Mouse (Mus musculus) hindbrain, postnatal 0 days (tissue): ENCODE measurements around the gene Nprl3. TPM values are rescaled to one million over a fixed set of nuclear protein-coding genes. Genes with fewer than 3 reads are reported as not detected.
A peak's percentile ranks its signal among the peaks of the same experiment; 100 is the strongest.

ENCODE experiments used
- ATAC-seq: fragments of 200-750 bp; cut with Nextera tagmentation; 2 replicates; pipeline ENCODE4 v1.8.0; 2017; ENCODE audit warnings: mild to moderate bottlenecking, moderate TSS enrichment, moderate library complexity
- DNase-seq: peaks from one replicate; pipeline ENCODE4 v3.0.0-alpha.2; 2015; ENCODE audit warnings: low spot score
- H3K27ac ChIP-seq: fragments of 300-500 bp; sonication (generic); 2 replicates; pipeline ENCODE4 v1.5.1; 2014; ENCODE audit warnings: mild to moderate bottlenecking
- H3K27me3 ChIP-seq: fragments of 300-500 bp; sonication (generic); 2 replicates; pipeline ENCODE4 v1.6.1; 2014; ENCODE audit warnings: low read length, mixed read lengths; ENCODE audit not compliant: insufficient read depth
- H3K36me3 ChIP-seq: fragments of 300-500 bp; sonication (generic); 2 replicates; pipeline ENCODE4 v1.6.1; 2014; ENCODE audit warnings: low read length, mixed read lengths; ENCODE audit not compliant: insufficient read depth
- H3K4me1 ChIP-seq: fragments of 300-500 bp; sonication (generic); 2 replicates; pipeline ENCODE4 v1.6.1; 2014; ENCODE audit warnings: antibody characterized with exemption, low read length, mixed read lengths; ENCODE audit not compliant: insufficient read depth
- H3K4me2 ChIP-seq: fragments of 300-500 bp; sonication (generic); 2 replicates; pipeline ENCODE4 v1.6.1; 2014; ENCODE audit warnings: low read depth, mild to moderate bottlenecking, low read length, moderate library complexity, mixed read lengths
- H3K4me3 ChIP-seq: fragments of 300-500 bp; sonication (generic); 2 replicates; pipeline ENCODE4 v1.5.1; 2014; ENCODE audit warnings: low read length
- H3K9ac ChIP-seq: fragments of 300-500 bp; sonication (generic); replicated peaks from 2 replicates; pipeline ENCODE4 v1.6.1; 2014; ENCODE audit warnings: mild to moderate bottlenecking, low read length, moderate library complexity, mixed read lengths
- H3K9me3 ChIP-seq: fragments of 300-500 bp; sonication (generic); 2 replicates; pipeline ENCODE4 v1.6.1; 2016; ENCODE audit warnings: low read length, mixed read lengths
- CTCF ChIP-seq: IDR thresholded peaks from 2 replicates; pipeline ENCODE4 v1.5.1; 2016; ENCODE audit warnings: antibody characterized with exemption, control low read depth, low read depth
- WGBS: fragments of 180-500 bp; shearing (Covaris S2); extraction: QIAGEN DNeasy Blood & Tissue Kit; methylation state at CpG from one replicate; pipeline ENCODE4 v1.1.7; 2014; 5-methylcytosine and 5-hydroxymethylcytosine counted together
- polyA plus RNA-seq: library from polyadenylated mRNA; unstranded; fragments of >200 nt; fragmentation: Nextera tagmentation; extraction: Ambion mirVana; gene quantifications from 2 replicates; pipeline ENCODE4 v1.2.1, GENCODE M21; 2015
- total RNA-seq: library from RNA; depleted of rRNA; stranded (reverse); fragments of >200 nt; gene quantifications from 2 replicates; pipeline ENCODE4 v1.2.3, GENCODE M21; 2014

Nprl3 gene
- total and polyA plus RNA-seq, 2 experiments from 2014 or later, result 39.2 to 53.0 TPM

DNA sequence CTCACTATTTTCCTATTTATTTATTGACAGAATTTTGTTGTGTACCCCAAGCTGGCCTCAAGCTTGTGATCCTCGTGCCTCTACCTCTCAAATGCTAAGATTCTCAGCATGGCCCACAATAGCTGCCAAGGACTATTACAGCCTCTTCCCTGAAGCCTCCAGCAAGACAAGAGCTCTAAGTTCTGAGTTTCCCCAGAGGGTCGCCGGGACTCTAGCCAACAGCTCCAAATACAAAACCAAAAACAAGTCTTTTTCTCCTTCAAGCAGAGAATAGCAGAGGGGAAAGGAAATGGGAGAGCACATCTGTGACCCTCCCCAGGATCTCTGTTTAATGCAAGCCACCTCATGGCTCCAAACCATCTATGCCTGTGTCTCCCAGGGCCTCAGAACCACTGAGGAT, 23.4 kb downstream of the Nprl3 start:
- no peak for TF ChIP-seq CTCF
- H3K36me3 ChIP-seq, result peaks cover 30% of the 10 kb centered on the region
- DNase-seq, result no peak

DNA sequence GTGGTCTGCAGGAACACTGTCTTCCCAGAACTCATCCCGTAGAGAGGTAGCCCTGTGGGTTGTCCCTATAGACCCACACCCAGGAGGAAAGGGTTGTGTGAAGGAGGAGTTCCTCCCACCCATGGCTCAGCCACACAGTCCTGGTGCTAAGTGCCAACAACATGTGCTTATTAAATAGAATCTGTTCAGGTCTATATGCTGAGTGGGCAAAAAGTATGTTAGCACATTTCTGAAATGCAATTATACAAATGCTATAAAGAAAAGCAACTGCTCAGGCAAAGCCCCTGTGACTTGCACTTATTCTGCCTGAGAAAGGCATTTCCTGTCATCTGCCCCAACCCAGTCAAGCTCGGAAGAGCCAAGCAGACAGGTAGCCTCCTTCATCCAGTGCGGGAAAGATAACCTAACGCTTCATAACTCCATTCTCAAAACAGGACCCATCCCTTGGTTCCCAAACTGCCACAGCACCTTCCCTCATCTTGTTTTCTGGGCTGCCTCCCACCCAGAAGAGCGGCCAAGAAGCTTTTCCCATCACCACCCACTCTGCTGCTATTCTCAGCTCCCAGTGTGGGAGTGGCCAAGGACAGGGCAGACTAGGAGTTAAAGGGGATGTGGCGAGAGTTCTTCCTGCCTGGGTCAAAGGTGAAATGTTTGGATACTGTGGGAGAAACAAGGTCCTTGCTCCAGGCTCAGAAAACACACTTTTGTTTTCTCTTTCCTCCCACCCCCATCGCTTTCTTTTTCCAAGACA, 24.1 kb downstream of the Nprl3 start:
- WGBS, result 69% methylated on average over 7 of the region's 7 CpGs
- ATAC-seq (no peak), DNase-seq (no peak)
- Histone ChIP-seq H3K4me1 (no peaks in the 10 kb centered on the region), H3K4me3 (no peak overlapping the region), H3K36me3 (peaks cover 28% of the 10 kb centered on the region), H3K9ac (no peak overlapping the region), H3K27ac (no peak overlapping the region), H3K9me3 (no peaks in the 10 kb centered on the region), H3K27me3 (no peaks in the 10 kb centered on the region), H3K4me2 (no peak overlapping the region)
- TF ChIP-seq CTCF, result no peak

More for the DNA sequence above, 23.4 kb downstream of the Nprl3 start:
- no peak overlapping the region for H3K4me3 ChIP-seq
- H3K9me3 ChIP-seq, result no peaks in the 10 kb centered on the region
- H3K27ac ChIP-seq, result no peak overlapping the region
- no peaks in the 10 kb centered on the region for H3K27me3 ChIP-seq
- H3K4me1 ChIP-seq, result no peaks in the 10 kb centered on the region
- no peak overlapping the region for H3K9ac ChIP-seq
- ATAC-seq, result no peak
- WGBS, result 60% methylated on average over 3 of the region's 3 CpGs
- no peak overlapping the region for H3K4me2 ChIP-seq

DNA sequence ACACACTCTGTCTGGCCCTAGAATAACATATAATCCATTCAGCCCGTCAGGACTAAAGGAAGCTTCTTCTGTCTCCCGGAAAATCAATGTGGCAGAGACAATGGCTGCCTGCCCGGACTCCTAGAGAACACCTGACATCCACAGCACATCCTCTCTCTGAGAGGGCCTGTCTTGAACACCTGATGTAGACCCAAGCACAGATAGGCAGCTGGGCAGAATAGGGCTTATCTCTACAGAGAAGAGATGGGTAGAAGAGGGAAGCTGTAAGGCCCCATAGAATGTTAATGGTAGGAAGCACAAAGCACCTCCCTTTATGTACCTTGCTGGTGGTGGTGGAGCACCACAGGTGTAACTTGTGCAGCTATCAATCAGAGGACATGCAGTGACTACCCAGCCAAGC, 25.3 kb downstream of the Nprl3 start:
- Histone ChIP-seq H3K9me3 (no peaks in the 10 kb centered on the region), H3K4me3 (no peak overlapping the region), H3K4me1 (peaks cover 6% of the 10 kb centered on the region; the same call in 1 of the 2 replicates), H3K27me3 (no peaks in the 10 kb centered on the region), H3K9ac (no peak overlapping the region), H3K4me2 (no peak overlapping the region), H3K27ac (no peak overlapping the region), H3K36me3 (peaks cover 20% of the 10 kb centered on the region; the same call in 1 of the 2 replicates)
- DNase-seq (no peak), ATAC-seq (no peak)
- TF ChIP-seq CTCF, result no peak
- WGBS, result 90% methylated on average over 3 of the region's 3 CpGs

DNA sequence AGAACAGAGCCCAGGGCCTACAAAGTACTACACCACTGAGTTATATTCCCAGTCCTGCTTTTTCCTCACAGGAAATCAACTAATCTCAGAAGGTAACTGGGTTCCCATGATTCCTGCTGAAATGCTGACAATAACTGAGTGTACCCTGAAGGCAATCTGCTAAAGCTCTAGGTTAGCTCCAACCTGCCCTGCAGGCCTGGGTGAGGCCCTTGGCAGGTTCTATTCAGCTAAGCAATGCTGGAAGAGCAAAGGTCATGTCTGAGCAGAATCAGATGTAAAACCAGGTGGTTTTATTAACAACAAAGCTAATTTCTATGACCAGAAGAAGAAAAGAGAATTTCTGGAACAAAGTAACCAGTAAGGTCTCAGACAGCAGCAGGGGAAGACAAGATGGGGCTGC, 26.1 kb downstream of the Nprl3 start:
- H3K27me3 ChIP-seq, result no peaks in the 10 kb centered on the region
- ATAC-seq (no peak), DNase-seq (no peak)
- H3K9ac ChIP-seq, result no peak overlapping the region
- no peak overlapping the region for H3K27ac ChIP-seq
- H3K9me3 ChIP-seq, result no peaks in the 10 kb centered on the region
- TF ChIP-seq CTCF, result no peak
- H3K4me2 ChIP-seq, result no peak overlapping the region
- H3K4me3 ChIP-seq, result no peak overlapping the region
- peaks cover 13% of the 10 kb centered on the region; the same call in 1 of the 2 replicates for H3K36me3 ChIP-seq
- peaks cover 10% of the 10 kb centered on the region; the same call in 1 of the 2 replicates for H3K4me1 ChIP-seq

DNA sequence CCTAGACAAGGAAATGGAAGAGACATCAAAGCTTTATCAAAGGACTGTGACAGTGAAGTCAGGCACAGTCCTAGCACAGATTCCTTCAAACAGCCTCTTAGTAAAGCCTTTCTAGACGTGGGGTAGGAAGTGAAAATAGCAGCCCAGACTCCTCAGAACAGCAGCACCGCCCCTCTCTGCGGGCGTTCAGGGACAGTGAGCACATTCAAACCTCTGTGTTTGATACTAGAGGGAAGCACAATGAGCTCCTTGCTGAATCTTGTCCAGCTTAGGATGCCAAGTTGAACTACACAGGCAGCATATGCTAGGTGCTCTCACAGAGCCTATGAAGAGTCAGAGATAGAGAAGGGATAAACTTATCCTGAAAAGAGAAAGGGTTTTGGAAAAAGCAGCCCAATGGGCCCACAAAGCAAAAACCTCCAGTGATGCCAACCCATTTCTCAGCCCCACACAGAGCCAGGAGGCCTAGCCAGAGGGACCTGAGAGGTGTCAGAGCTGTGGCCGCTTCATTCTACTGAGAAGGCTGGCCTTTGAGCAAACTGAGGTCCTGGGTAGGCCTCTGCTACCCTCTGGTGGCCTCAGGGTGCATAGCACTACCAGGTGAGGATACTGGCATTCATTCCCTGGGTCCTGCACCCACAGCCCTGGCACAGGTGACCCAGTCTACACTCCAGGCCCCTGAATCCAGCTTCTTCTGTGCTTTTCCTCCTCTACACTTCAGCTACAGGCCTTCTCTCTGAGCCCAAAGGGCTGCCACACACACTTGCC, 29.2 kb downstream of the Nprl3 start:
- Histone ChIP-seq H3K4me3 (no peak overlapping the region), H3K27ac (0 out of 2 replicates have a peak overlapping the region, but pooled peaks have one; percentile 16), H3K4me2 (no peak overlapping the region), H3K4me1 (peaks cover 38% of the 10 kb centered on the region), H3K36me3 (peaks cover 17% of the 10 kb centered on the region; the same call in 1 of the 2 replicates), H3K9me3 (no peaks in the 10 kb centered on the region), H3K27me3 (no peaks in the 10 kb centered on the region), H3K9ac (no peak overlapping the region)
- DNase-seq (peak; percentile 78), ATAC-seq (peak; percentile 33; the same call in 1 of the 2 replicates)
- peak; percentile 98 for TF ChIP-seq CTCF
- WGBS, result 57% methylated on average over 5 of the region's 5 CpGs

DNA sequence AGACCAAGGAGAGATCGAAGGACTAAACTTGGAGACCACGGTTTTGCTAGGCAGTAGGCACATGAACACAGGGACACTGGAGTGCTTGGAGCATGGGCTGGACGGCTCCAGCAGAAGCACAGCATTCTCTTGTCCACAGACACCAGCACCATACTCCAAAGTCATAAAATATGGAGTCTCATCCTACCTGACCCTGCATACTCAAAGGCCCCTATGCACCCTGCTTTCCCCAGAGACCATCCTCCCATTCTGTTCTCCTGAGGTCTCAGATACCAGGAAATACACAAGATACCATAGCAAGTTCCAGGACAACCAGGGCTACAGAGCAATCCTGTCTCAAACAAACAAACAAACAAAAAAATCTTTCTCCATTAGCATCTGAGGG, 30.1 kb downstream of the Nprl3 start:
- DNase-seq (no peak), ATAC-seq (no peak)
- no peak overlapping the region for H3K4me3 ChIP-seq
- peaks cover 17% of the 10 kb centered on the region; the same call in 1 of the 2 replicates for H3K36me3 ChIP-seq
- H3K4me2 ChIP-seq, result no peak overlapping the region
- peaks cover 38% of the 10 kb centered on the region for H3K4me1 ChIP-seq
- H3K27me3 ChIP-seq, result no peaks in the 10 kb centered on the region
- TF ChIP-seq CTCF, result no peak
- no peak overlapping the region for H3K9ac ChIP-seq
- H3K9me3 ChIP-seq, result no peaks in the 10 kb centered on the region
- 82% methylated on average over 3 of the region's 3 CpGs for WGBS
- peak overlapping the region; percentile 16; the same call in 1 of the 2 replicates for H3K27ac ChIP-seq
